Mouse (Mus musculus): Measurements from ENCODE around the gene Ppp1r3f.

The Ppp1r3f gene

GRCm38 (mm10) chrX:7553474-7553873 is 20.6 kb downstream of the Ppp1r3f start:
- in situ Hi-C loops (cut with MboI): no loop called here

- in situ Hi-C loops (cut with MboI): no loop called here
These were observed 49.1 kb downstream of the Ppp1r3f start for GRCm38 (mm10) chrX:7524961-7525360.

Measured in mature B cell (primary cell).